Mouse (Mus musculus): Measurements from ENCODE around the gene Ifi207. TPM values are rescaled to one million over a fixed set of nuclear protein-coding genes. Genes with fewer than 3 reads are reported as not detected.

Gene Ifi207
- polyA plus RNA-seq, 1 experiment from 2014 or later = 0.24 TPM

Other genes starting within 250 kb of the Ifi207 start
- not detected in 2 replicates for gene Ifi214, start 205.8 kb downstream of the Ifi207 start, polyA plus RNA-seq (2016; fragmentation: Nextera tagmentation; extraction: Ambion mirVana)
- gene Ifi213, start 142.5 kb downstream of the Ifi207 start, polyA plus RNA-seq (2016; fragmentation: Nextera tagmentation; extraction: Ambion mirVana) = not detected in 2 replicates
- 0.05 TPM in 1 of 2 replicates, not detected in the other for gene Ifi209, start 110.8 kb downstream of the Ifi207 start, polyA plus RNA-seq (2016; fragmentation: Nextera tagmentation; extraction: Ambion mirVana)
- not detected in 2 replicates for gene Ifi208, start 68.1 kb downstream of the Ifi207 start, polyA plus RNA-seq (2016; fragmentation: Nextera tagmentation; extraction: Ambion mirVana)
- gene Ifi204, start 25.2 kb upstream of the Ifi207 start, polyA plus RNA-seq (2016; fragmentation: Nextera tagmentation; extraction: Ambion mirVana) = 0.28 and 0.31 TPM in 2 replicates
- 1.1 and 2.7 TPM in 2 replicates for gene Ifi211, start 171.3 kb upstream of the Ifi207 start, polyA plus RNA-seq (2016; fragmentation: Nextera tagmentation; extraction: Ambion mirVana)
- gene Mndal, start 200.7 kb upstream of the Ifi207 start, polyA plus RNA-seq (2016; fragmentation: Nextera tagmentation; extraction: Ambion mirVana) = 0.77 and 4.1 TPM in 2 replicates
- not detected in 2 replicates for gene Ifi203, start 200.9 kb upstream of the Ifi207 start, polyA plus RNA-seq (2016; fragmentation: Nextera tagmentation; extraction: Ambion mirVana)
- gene Ifi202b, start 241.0 kb upstream of the Ifi207 start, polyA plus RNA-seq (2016; fragmentation: Nextera tagmentation; extraction: Ambion mirVana) = not detected in 2 replicates